Mouse (Mus musculus): ENCODE measurements around the gene Morn1. TPM values are rescaled to one million over a fixed set of nuclear protein-coding genes. Genes with fewer than 3 reads are reported as not detected.
A peak's percentile ranks its signal among the peaks of the same experiment; 100 is the strongest.

Gene Morn1
- total RNA-seq, 2 experiments from 2014 or later: 3.9 to 4.4 TPM

- no peak for DNase-seq (ENCODE audit: low spot score in 2 of 2)
Observed at GRCm38 (mm10) chr4:155117396-155117978, 31.1 kb downstream of the Morn1 start.

GRCm38 (mm10) chr4:155118278-155118677 is 31.9 kb downstream of the Morn1 start:
- DNase-seq (ENCODE audit: low spot score in 2 of 2): no peak

GRCm38 (mm10) chr4:155120038-155120437 is 33.7 kb downstream of the Morn1 start:
- DNase-seq (ENCODE audit: low spot score in 2 of 2): no peak

- no peak for DNase-seq (ENCODE audit: low spot score in 2 of 2)
Observed at GRCm38 (mm10) chr4:155120583-155120982, 34.2 kb downstream of the Morn1 start.

- DNase-seq (ENCODE audit: low spot score in 2 of 2): no peak
Observed at GRCm38 (mm10) chr4:155121222-155121621, 34.8 kb downstream of the Morn1 start.

- no peak for DNase-seq (ENCODE audit: low spot score in 2 of 2)
Observed at GRCm38 (mm10) chr4:155121915-155122443, 35.6 kb downstream of the Morn1 start.

- peak; percentile 73 to 79 for DNase-seq (ENCODE audit: low spot score in 2 of 2)
Observed at GRCm38 (mm10) chr4:155122444-155123040, 36.2 kb downstream of the Morn1 start.

- no peak for DNase-seq (ENCODE audit: low spot score in 2 of 2)
Observed at GRCm38 (mm10) chr4:155123868-155124534, 37.6 kb downstream of the Morn1 start.

- DNase-seq (ENCODE audit: low spot score in 2 of 2): no peak
Observed at GRCm38 (mm10) chr4:155125310-155125709, 38.9 kb downstream of the Morn1 start.

- no peak for DNase-seq (ENCODE audit: low spot score in 2 of 2)
Observed at GRCm38 (mm10) chr4:155126194-155126593, 39.8 kb downstream of the Morn1 start.

GRCm38 (mm10) chr4:155126602-155127372 is 40.4 kb downstream of the Morn1 start:
- no peak for DNase-seq (ENCODE audit: low spot score in 2 of 2)

- DNase-seq (ENCODE audit: low spot score in 2 of 2): no peak
Observed at GRCm38 (mm10) chr4:155128411-155128810, 42.0 kb downstream of the Morn1 start.

- DNase-seq (ENCODE audit: low spot score in 2 of 2): no peak
Observed at GRCm38 (mm10) chr4:155129132-155129917, 42.9 kb downstream of the Morn1 start.

GRCm38 (mm10) chr4:155129996-155130395 is 43.6 kb downstream of the Morn1 start:
- peak; percentile 59 to 79 for DNase-seq (ENCODE audit: low spot score in 2 of 2)

GRCm38 (mm10) chr4:155130616-155131015 is 44.2 kb downstream of the Morn1 start:
- DNase-seq (ENCODE audit: low spot score in 2 of 2): no peak

GRCm38 (mm10) chr4:155133188-155133587 is 46.8 kb downstream of the Morn1 start:
- no peak for DNase-seq (ENCODE audit: low spot score in 2 of 2)

- peak in 1 of 2 experiments; percentile 63 for DNase-seq (ENCODE audit: low spot score in 2 of 2)
Observed at GRCm38 (mm10) chr4:155133658-155134417, 47.5 kb downstream of the Morn1 start.

GRCm38 (mm10) chr4:155134686-155135172 is 48.4 kb downstream of the Morn1 start:
- DNase-seq (ENCODE audit: low spot score in 2 of 2): no peak

GRCm38 (mm10) chr4:155135909-155136585 is 49.7 kb downstream of the Morn1 start:
- peak in 1 of 2 experiments; percentile 68 for DNase-seq (ENCODE audit: low spot score in 2 of 2)

Measured in gastrocnemius, postnatal 4 days (tissue).